Mouse (Mus musculus): ENCODE measurements around the gene 4930564D02Rik.

GRCm38 (mm10) chr3:105062676-105063075 is 4.0 kb upstream of the 4930564D02Rik start:
- no peak for TF ChIP-seq CTCF (IDR thresholded peaks at IDR 0.05; ENCODE audit: low read depth, low read length)
- TF ChIP-seq TAL1 (conservative IDR thresholded peaks at IDR 0.05; ENCODE audit: low read depth, low read length): no peak
- TF ChIP-seq POLR2AphosphoS5 (IDR thresholded peaks at IDR 0.05; ENCODE audit: insufficient replicate concordance, low read depth, low read length): no peak

Measured in G1E (cell line).